Mouse (Mus musculus) monocyte, adult 59 days (primary cell): ENCODE measurements around the gene Krtap9-1. TPM values are rescaled to one million over a fixed set of nuclear protein-coding genes. Genes with fewer than 3 reads are reported as not detected.

Experiments used
- total RNA-seq, 2 experiments: library from RNA; stranded (reverse); gene quantifications; one replicate each; pipeline ENCODE4 v1.2.4; 2023

The Krtap9-1 gene
- total RNA-seq: not detected

GRCm38 (mm10) chr11:99873089-99873488 is at the start of gene Krtap9-1:
Krtap9-1 (plus strand) TSS chr11:99873389.

GRCm38 (mm10) chr11:99837966-99838365 is 35.2 kb upstream of the Krtap9-1 start, which contains the start of gene 2300003K06Rik:
2300003K06Rik (minus strand) TSS chr11:99838066.

GRCm38 (mm10) chr11:99851508-99851907 is 21.7 kb upstream of the Krtap9-1 start, which contains the start of gene Krtap4-16:
Krtap4-16 (minus strand) TSS chr11:99851608.

DNA sequence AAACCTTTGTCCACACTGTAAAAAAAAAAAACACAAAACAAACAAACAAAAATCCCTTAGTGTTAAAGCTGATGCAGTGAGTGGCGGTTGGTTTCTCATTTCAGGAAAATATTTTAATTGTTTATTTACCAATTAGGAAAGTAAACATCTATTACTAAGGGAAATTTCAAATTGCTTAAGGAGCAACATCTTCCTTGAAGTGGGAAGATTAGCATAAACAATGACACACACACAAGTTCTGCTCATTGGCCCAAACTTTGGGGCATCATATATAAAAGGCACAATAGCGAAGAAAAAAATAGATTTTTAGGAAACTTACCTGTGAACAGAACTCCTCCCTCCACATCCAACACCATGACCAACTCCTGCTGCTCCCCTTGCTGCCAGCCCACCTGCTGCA is 15.6 kb upstream of the Krtap9-1 start, which contains the start of gene Gm11568:
Gene Gm11568, plus strand, starts transcription at position 301 of the 400 bp plus-strand sequence.

DNA sequence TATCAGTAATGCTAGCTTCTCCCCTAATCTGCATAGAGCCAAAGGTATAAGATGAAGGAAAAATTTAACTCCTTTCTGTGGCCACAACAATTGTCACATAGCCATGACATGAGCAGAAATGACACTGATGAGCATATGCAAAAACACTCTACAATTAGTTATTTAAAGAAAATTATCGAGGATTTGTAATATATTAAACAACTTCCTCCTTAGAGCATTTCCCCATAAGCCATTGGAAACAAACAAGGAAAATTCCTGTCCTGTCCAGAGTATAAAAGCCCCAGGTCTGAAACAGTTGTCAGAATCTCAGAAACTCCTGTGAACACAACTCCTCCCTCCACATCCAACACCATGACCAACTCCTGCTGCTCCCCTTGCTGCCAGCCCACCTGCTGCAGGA is 9.0 kb upstream of the Krtap9-1 start, which contains the start of gene Gm11559:
Gene Gm11559, plus strand, starts transcription at position 301 of the 400 bp plus-strand sequence.

GRCm38 (mm10) chr11:99878887-99879286 is 5.7 kb downstream of the Krtap9-1 start, which contains the start of gene Gm11567:
Gm11567 (plus strand) TSS chr11:99879187.

GRCm38 (mm10) chr11:99907620-99908019 is 34.4 kb downstream of the Krtap9-1 start, which contains the start of gene Krtap31-1:
Krtap31-1 (plus strand) TSS chr11:99907920.

DNA sequence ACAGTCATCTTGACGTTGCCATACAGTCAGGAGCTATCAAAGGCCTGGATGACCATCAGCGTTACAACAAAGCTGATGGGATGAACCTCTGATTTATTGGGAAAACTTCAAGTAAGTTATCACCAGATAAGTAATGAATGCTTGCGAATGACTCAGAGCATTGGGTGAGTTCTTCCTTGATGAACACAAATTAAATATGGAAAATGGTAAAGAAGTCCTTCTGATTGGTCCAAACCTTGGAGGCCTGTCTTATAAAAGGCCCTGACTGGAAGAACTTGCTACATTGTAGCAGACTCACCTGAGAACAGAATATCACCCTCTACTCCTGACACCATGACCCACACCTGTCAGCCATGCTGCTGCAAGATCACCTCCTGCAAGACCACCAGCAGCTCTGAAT is 41.3 kb downstream of the Krtap9-1 start, which contains the start of gene Gm11565:
Gene Gm11565, plus strand, starts transcription at position 301 of the 400 bp plus-strand sequence.

Other genes starting within 250 kb of the Krtap9-1 start
- not detected for gene Krtap4-1, start 245.2 kb upstream of the Krtap9-1 start, total RNA-seq
- gene Krtap4-2, start 238.3 kb upstream of the Krtap9-1 start, total RNA-seq: not detected
- gene Krtap4-7, start 229.3 kb upstream of the Krtap9-1 start, total RNA-seq: not detected
- gene Gm11555, start 223.2 kb upstream of the Krtap9-1 start, total RNA-seq: not detected
- not detected for gene Gm11563, start 214.4 kb upstream of the Krtap9-1 start, total RNA-seq
- not detected for gene Krtap4-6, start 207.4 kb upstream of the Krtap9-1 start, total RNA-seq
- not detected for gene Gm14190, start 182.6 kb upstream of the Krtap9-1 start, total RNA-seq
- gene Gm14180, start 139.1 kb upstream of the Krtap9-1 start, total RNA-seq: not detected
- gene Gm11595, start 100.5 kb upstream of the Krtap9-1 start, total RNA-seq: not detected
- not detected for gene Krtap4-8, start 92.7 kb upstream of the Krtap9-1 start, total RNA-seq
- not detected for gene Krtap4-9, start 88.2 kb upstream of the Krtap9-1 start, total RNA-seq
- gene Gm11596, start 79.9 kb upstream of the Krtap9-1 start, total RNA-seq: not detected
- not detected for gene Gm11569, start 74.5 kb upstream of the Krtap9-1 start, total RNA-seq
- not detected for gene Gm11554, start 68.9 kb upstream of the Krtap9-1 start, total RNA-seq
- not detected for gene Krtap4-13, start 63.5 kb upstream of the Krtap9-1 start, total RNA-seq
- not detected for gene Gm11564, start 57.7 kb upstream of the Krtap9-1 start, total RNA-seq
- not detected for gene 2300003K06Rik, start 35.3 kb upstream of the Krtap9-1 start, total RNA-seq
- not detected for gene Krtap4-16, start 21.8 kb upstream of the Krtap9-1 start, total RNA-seq
- gene Gm11568, start 15.5 kb upstream of the Krtap9-1 start, total RNA-seq: not detected
- not detected for gene Gm11559, start 8.9 kb upstream of the Krtap9-1 start, total RNA-seq
- gene Gm11567, start 5.8 kb downstream of the Krtap9-1 start, total RNA-seq: not detected
- gene Krtap31-1, start 34.5 kb downstream of the Krtap9-1 start, total RNA-seq: not detected
- not detected for gene Gm11565, start 41.4 kb downstream of the Krtap9-1 start, total RNA-seq
- not detected for gene Krtap31-2, start 62.9 kb downstream of the Krtap9-1 start, total RNA-seq
- not detected for gene Krtap9-5, start 75.1 kb downstream of the Krtap9-1 start, total RNA-seq
- not detected for gene Krtap29-1, start 105.7 kb downstream of the Krtap9-1 start, total RNA-seq
- gene Krtap16-1, start 113.2 kb downstream of the Krtap9-1 start, total RNA-seq: not detected
- not detected for gene Krtap17-1, start 120.6 kb downstream of the Krtap9-1 start, total RNA-seq
- gene Krt33a, start 142.8 kb downstream of the Krtap9-1 start, total RNA-seq: not detected
- gene Krt33b, start 156.5 kb downstream of the Krtap9-1 start, total RNA-seq: not detected
- not detected for gene Krt34, start 168.2 kb downstream of the Krtap9-1 start, total RNA-seq
- gene Krt31, start 177.2 kb downstream of the Krtap9-1 start, total RNA-seq: not detected
- gene Krt32, start 214.8 kb downstream of the Krtap9-1 start, total RNA-seq: not detected
- not detected for gene Krt35, start 222.9 kb downstream of the Krtap9-1 start, total RNA-seq
- gene Krt36, start 232.2 kb downstream of the Krtap9-1 start, total RNA-seq: not detected
- gene Krt13, start 248.2 kb downstream of the Krtap9-1 start, total RNA-seq: not detected